Mouse (Mus musculus) mesoderm, embryonic 11.5 days (tissue): ENCODE data around the gene Mrpl22.
"Not testable (repeated sequence)": the region's sequence is repeated elsewhere in the genome, so short reads cannot be mapped to it uniquely, and the experiment has no call there.

Source experiments
- DNase-seq: peaks from one replicate; pipeline ENCODE4 v3.0.0-alpha.2; 2012; ENCODE audit warnings: low read depth, low spot score

The Mrpl22 gene

DNA sequence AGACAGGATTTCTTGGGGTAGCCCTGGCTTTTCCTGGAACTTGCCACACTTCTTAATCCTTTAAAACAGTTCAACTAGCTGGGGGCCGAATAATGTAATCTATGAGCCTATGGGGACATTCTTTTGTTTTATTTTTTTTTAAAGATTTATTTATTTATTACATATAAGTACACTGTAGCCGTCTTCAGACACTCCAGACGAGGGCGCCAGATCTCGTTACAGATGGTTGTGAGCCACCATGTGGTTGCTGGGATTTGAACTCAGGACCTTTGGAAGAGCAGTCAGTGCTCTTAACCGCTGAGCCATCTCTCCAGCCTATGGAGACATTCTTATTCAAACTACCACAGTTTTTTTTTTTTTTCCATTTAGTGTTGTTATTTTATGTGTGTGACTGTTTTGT is 8.5 kb downstream of the Mrpl22 start:
- not testable (repeated sequence) for DNase-seq

DNA sequence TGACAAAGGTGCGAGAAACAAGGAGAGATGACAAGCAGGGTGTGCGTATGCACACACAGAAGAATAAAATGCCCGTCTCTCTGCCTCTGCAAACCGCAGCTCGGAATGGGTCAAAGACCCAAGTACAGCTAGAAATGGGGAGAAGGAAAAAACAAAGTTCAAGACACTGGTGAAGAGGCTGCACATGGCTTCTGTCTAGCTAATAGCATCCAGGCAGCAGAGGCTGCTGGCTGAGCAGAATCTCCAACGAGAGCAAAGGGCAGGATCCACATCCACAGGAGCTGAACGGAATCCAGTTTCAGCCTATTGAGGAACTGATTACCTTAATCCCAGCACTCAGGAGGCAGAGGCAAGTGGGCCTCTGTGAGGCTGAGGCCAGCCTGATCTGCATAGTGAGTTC is 9.3 kb downstream of the Mrpl22 start:
- DNase-seq, result no peak

DNA sequence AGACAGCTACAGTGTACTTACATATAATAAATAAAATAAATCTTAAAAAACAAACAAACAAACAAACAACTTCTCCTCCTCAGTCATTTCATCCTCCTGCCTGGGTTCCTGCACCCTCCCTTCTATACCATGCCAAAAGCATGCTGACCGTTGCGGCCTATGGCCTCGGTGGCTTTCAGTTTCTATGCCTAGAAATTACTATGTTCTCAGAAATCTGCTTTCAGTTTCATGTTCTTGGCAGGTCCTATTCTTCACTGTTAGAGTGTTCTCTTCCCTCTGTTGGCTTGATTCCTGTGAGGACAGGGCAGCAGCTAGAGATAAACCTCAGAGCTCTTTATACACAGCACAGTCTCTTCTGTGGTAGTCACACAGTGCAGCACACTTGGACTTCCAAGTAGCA is 12.1 kb downstream of the Mrpl22 start:
- no peak for DNase-seq

GRCm38 (mm10) chr11:58189675-58190074 is 18.2 kb downstream of the Mrpl22 start:
- DNase-seq, result no peak

DNA sequence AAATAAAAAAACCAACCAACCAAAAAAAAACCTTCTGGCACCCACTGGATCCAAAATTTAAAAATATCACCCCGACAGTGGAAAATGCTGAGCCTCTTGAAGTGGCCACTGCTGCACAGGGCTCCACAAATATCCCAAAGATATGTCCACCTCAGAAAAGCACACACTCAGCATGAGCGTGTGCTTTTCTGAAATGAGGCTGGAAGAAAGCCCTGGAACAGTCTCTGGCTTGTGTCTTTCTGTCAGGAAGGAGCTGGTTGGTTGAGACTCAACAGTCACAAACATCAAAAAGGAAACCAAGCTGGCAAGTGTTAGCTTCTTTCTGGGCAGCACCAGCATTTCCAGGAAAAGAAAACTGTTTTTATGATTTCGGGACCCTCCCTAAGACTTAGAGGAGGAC is 21.9 kb downstream of the Mrpl22 start:
- DNase-seq, result no peak

DNA sequence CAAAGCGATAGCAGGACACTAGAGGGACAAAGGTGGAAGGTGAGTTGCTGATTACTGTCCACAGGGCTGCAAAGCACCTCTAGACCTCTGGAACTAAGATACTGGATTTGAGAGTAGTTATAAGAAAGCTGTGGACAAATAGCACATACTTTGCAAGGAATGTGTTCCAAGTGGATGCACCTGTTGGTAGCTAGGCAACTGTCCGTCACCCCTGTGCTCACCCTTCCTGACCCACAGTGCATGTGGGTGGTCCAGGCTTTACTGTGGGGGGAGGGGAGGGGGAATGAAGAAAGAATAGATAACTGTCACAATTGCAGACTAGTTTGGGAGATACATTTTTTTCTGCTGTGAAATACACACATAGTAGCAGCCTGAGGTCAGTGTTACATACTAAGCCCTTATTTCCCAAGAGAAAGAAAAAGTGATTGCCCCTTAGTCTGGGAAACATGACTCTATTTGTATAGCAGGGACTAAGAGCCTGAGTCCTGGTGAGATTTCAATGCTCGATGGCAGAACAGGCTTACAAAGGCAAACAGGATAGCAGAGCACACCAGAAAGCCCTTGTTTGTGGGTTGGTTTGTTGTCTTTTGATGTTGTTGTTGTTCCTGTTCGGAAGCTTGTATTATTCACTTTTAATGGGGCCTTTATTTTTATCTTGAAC is 22.5 kb downstream of the Mrpl22 start:
- DNase-seq, result no peak

DNA sequence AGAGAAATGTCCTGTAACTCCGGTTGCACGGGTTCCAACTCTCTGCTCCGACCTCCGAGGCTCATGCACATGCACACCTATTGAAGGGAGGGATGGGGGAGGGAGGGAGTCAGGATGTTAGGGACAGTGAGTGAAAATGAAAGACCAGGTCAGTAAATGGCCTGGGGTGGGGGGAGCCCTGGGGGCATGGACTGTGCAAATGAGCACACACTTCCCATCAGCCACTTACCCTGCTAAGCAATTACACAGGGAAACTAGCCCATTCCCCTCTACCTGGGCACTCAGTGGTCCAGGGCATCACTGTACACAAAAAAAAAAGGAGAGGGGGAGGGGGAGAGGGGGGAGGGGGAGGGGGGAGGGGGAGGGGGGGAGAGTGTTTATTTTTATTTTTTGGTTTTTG is 27.2 kb downstream of the Mrpl22 start:
- no peak for DNase-seq

- DNase-seq, result peak; percentile 6
Observed at GRCm38 (mm10) chr11:58199229-58200037, 28.0 kb downstream of the Mrpl22 start, which contains the start of the genes Igtp and Irgm2. Igtp (plus strand) TSS chr11:58199556. Irgm2 (plus strand) TSS chr11:58199618.

- DNase-seq, result no peak
Observed at GRCm38 (mm10) chr11:58200226-58200625, 28.8 kb downstream of the Mrpl22 start.

DNA sequence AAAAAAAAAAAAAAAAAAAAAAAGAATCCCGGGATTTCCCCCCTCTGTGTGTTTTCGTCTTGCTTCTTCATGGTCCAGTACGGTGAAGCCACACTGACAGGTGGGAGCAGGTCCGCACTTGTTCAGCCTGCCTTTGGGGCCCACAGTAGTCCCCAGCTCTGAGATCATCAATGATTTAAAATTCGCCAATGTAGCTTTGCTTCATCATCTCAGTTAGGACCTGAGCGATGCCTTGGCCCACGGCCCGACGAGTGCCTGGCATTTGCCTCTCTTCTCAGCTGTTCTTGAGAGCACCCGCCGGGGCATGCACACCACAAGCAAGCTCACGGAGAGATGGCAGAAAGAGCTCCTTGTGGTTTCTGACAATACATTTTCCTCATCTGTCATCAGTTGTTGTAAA is 29.6 kb downstream of the Mrpl22 start:
- no peak for DNase-seq

DNA sequence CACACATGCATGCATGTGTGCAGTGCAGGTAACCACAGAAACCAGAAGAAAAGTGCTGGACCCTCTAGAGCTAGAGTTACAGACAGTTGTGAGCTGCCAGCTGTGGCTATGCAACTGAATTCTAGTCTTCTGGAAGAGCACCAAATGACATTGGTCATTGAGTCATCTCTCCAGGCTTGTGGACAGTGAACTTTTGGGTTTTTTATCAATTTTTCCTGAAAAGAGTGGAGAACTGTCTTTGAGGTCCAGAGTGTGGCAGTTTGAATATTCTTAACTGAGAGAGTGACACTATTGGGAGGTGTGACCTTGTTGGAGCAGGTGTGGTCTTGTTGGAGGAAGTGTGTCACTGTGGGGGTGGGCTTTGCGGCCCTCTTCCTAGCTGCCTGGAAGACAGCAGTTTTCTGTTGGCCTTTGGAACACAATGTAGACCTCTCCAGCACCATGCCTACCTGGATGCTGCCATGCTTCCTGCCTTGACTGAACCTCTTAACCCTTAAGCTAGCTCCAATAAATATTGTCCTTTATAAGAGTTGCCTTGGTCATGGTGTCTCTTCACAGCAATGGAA is 38.9 kb downstream of the Mrpl22 start:
- no peak for DNase-seq

- no peak for DNase-seq
Observed at GRCm38 (mm10) chr11:58211062-58211681, 39.7 kb downstream of the Mrpl22 start.

- no peak for DNase-seq
Observed at GRCm38 (mm10) chr11:58211682-58212067, 40.2 kb downstream of the Mrpl22 start.

GRCm38 (mm10) chr11:58213673-58214342 is 42.3 kb downstream of the Mrpl22 start:
- DNase-seq, result no peak

DNA sequence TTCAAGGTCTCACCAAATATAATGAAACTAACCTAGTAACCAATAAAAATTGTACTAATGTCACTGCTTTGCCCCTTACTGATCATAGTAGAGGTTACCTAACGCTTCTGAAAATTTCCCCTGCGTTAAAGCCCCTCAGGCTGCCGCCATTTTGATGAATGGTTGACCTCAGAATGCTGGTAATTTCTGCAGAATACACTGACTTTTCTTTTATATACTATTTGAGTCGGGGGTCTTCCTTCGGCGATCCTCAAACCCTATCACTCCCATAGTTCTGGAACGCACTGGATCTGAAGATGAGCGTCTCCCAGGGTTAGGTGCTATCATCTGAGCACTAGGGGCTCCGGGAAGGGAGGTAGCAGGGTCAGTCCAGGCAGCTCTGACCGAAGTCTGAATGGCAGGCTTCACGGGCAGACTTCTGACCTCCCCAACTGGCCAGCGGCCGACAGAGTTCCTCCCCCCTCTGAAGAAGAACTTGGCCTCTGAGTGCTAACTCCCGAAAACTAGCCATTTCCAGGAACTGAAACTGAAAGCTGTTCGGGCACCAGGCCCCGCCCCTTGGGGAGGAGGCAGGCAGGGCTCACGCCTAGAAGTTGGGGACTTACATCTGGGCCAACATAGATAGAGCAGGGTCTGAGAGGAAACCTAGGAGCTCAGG is 43.1 kb downstream of the Mrpl22 start:
- peak; percentile 43 for DNase-seq

DNA sequence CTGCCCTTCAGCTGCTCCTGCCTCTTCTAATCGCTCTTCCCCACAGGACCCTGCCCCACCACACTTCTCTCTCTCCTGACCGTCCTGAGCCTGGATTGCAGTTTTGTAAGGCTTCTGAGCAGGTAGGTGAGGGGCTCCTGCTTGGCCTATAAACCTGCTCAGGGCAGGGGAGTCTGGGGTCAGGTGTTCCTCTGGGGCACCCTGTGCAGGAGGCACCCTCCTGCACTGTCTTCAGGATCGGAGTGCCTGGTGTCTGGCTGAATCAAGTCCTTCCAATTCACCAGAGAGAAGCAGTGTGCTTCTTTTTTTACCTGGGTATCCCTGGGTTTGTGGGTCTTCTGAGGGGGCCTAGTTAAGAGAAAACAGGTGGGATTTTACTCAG is 43.6 kb downstream of the Mrpl22 start:
- DNase-seq, result not testable (repeated sequence)

- DNase-seq, result no peak
Observed at GRCm38 (mm10) chr11:58215814-58216213, 44.4 kb downstream of the Mrpl22 start.

GRCm38 (mm10) chr11:58216823-58217222 is 45.4 kb downstream of the Mrpl22 start:
- no peak for DNase-seq

GRCm38 (mm10) chr11:58223751-58224150 is 52.3 kb downstream of the Mrpl22 start:
- DNase-seq, result no peak

DNA sequence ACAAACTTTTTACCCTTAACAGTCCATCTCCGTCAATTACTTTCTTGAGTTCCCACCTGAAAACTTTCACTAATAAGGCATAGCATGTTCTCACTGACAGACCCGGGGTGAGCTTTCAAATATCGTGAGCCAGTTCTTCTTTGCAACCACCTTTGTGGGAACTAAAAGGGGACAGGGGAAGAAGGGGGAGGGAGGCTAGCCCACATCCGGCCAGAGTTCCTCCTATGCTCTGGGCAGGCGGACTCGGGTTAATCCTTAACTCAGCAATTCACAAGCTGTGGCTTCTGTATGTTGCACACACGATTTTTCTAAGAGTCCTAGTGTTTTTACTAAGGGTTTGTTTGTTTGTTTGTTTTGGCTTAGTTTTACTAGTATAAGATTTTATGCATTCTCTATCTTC is 52.9 kb downstream of the Mrpl22 start:
- DNase-seq, result no peak

DNA sequence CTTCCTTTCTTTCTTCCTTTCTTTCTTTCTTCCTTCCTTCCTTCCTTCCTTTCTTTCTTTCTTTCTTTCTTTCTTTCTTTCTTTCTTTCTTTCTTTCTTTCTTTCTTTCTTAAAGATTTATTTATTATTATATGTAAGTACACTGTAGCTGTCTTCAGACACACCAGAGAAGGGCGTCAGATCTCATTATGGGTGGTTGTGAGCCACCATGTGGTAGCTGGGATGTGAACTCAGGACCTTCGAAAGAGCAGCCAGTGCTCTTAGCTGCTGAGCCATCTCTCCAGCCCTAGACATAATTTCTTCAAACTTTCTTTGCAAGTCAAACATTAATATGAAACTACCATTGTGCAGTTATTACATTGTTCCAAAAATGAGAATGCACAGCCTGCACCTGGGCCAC is 53.4 kb downstream of the Mrpl22 start:
- not testable (repeated sequence) for DNase-seq
